Mouse (Mus musculus) 3134 (cell line): ENCODE measurements at regions not wholly inside any gene's neighbourhood (a gene's known extent, or its start where the extent isn't known, plus 50 kb on each side); places are given as distances from the start of the nearest gene placed in this dataset.

ENCODE experiments used
- DNase-seq: peaks from one replicate; pipeline ENCODE4 v3.0.0-alpha.2; 2011; ENCODE audit warnings: low spot score; ENCODE audit not compliant: insufficient read length; ENCODE audit errors: extremely low read depth

DNA sequence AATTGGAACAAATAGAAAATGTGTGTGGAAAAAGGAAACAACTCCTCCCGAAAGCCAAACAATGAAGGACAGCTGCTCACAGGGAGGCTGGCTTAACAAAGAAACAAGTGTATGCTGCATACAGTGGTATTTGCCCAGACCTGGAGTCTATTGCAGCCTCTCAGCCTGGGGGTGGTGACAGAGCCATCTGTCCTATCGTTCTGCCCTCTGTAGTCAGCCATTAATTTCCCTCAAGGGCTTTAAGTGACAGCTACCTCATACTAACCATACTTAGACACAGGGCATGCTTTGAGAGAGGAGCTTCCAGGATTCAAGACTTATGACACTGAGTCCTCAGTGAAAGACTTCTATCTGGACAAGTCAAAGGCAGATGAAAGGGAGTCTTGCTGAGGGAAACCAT is 60.8 kb upstream of the Vgll2 start:
- DNase-seq: no peak

- DNase-seq: no peak
Measured at GRCm38 (mm10) chr10:51963671-51964070, 58.6 kb upstream of the Vgll2 start.

DNA sequence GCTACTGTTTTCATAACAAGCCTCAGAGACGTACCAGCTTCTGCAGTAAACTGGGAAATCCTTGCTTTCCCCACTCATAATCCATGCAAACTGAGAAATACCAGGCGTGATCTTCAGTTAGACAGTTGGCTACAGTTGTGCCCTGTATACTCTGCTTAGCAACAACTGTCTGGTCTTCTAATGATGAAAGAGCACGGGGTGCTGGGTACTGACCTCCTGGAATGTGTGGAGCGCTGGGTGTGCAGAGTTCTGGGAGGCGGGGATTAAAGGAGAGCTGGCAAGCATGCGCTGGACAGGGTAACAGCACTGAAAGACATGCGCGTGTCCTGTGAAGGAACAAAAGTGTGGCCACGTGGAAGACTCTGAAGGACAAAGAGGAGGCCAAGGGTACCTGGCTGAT is 52.2 kb upstream of the Vgll2 start:
- no peak for DNase-seq
